Mouse (Mus musculus) heart, postnatal 25 days (tissue): ENCODE results near the gene Vmn1r139. TPM values are rescaled to one million over a fixed set of nuclear protein-coding genes. Genes with fewer than 3 reads are reported as not detected.
"Not testable (repeated sequence)": the region's sequence is repeated elsewhere in the genome, so short reads cannot be mapped to it uniquely, and the experiment has no call there.

Source experiments
- DNase-seq: peaks from one replicate; pipeline ENCODE4 v3.0.0; 2022; ENCODE audit warnings: low spot score
- intact Hi-C: fragments of 180-260 bp; cut with DNase I; formaldehyde crosslinking; loops from one replicate; pipeline ENCODE4 v1.15.1; 2025
- total RNA-seq, 2 experiments: library from RNA; stranded (reverse); gene quantifications; 2 replicates each; pipeline ENCODE4 v1.2.3; 2021

Vmn1r139 gene
- total RNA-seq, result not detected

DNA sequence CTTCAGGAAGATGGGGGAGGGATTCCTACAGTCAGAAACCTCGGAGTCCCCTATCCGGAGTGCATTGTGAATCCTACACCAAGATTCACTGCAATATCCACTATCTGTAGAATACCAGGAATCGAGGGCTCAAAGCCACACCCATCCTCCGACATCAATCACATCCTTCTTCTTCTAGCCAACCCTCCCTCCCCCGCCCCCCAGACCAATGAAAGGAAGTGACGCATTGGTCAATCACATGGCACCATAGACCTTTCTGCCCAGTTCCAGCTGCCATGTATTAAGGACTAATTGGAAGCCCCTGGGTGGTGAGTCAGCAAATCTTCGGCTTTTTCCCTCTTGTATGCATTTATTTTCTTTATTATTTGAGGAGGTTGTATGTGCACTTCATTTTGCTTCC is at the start of gene Vmn1r139:
TSS of gene Vmn1r139 (plus strand) at position 301 of the 400 bp plus-strand sequence.
- intact Hi-C loops, DNase-seq: not testable (repeated sequence)

DNA sequence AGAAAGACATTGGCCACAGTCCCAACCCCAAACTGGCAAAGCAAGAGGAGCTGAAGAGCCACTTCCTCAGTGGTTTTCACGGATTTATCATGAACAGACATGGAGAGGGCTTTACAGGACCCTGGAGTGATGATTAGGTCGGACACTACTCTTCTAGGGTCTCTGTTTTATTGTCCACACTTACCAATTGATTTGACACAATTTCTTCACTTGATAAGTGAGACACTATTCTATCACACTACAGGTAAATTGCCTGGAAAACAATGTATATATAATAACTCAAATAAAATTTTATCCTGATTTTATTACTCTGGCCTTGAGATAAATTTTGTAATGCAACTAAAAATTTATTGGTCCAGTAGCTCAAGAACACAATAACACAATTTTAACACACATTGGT is 40.1 kb upstream of the Vmn1r139 start, which contains the start of gene Vmn1r138:
TSS of gene Vmn1r138 (minus strand) at position 101 of the 400 bp plus-strand sequence.
- intact Hi-C loops, DNase-seq: not testable (repeated sequence)

DNA sequence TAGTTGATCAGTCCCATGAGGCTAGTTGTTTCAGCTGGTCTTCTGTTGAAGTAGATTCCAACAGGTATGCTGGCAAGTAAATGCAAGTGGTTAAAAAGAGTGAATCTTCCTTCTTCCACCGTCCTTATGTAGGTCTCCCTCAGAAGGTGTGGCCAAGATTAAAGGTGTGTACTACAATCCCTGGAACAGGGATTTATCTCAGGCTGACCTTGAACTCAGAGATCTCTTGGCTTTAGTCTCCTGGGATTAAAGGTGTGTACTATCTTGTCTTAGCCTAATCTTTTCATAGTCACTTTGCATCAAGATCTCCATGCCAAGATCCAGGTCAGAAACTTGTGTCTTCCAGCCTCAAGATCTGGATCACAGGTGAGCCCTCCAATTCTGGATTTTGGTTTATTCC is 12.7 kb upstream of the Vmn1r139 start, which contains the start of gene Gm6176:
TSS of gene Gm6176 (minus strand) at position 101 of the 400 bp plus-strand sequence.
- intact Hi-C loops, DNase-seq: not testable (repeated sequence)

DNA sequence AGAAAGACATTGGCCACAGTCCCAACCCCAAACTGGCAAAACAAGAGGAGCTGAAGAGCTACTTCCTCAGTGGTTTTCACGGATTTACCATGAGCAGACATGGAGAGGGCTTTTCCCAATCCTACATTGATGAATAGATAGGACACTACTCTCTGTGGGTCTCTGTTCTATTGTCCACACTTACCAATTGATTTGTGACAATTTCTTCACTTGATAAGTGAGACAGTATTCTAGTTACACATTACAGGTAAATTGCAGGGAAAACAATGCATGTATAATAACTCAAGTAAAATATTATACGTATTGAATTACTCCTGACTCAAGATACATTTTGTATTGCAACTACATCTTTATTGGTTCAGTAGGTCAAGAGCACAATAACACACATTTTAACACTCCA is 49.3 kb downstream of the Vmn1r139 start, which contains the start of gene Gm16451:
TSS of gene Gm16451 (minus strand) at position 101 of the 400 bp plus-strand sequence.
- DNase-seq, intact Hi-C loops: not testable (repeated sequence)

DNA sequence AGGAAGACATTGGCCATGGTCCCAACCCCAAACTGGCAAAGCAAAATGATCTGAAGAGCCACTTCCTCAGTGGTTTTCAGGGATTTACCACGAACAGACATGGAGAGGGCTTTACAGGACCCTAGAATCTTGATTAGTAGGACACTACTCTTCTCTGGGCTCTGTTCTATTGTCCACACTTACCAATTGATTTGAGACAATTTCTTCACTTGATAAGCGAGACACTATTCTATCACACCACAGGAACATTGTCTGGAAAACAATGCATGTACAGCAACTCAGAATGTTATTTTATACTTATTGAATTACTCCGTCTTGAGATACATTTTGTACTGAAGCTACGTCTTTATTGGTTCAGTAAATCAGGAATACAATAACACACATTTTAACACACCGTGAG is 65.8 kb downstream of the Vmn1r139 start, which contains the start of gene Gm10666:
TSS of gene Gm10666 (minus strand) at position 101 of the 400 bp plus-strand sequence.
- intact Hi-C loops, DNase-seq: not testable (repeated sequence)

Other genes with a start within 250 kb of the Vmn1r139 start
- gene Vmn1r135, start 236.7 kb upstream of the Vmn1r139 start, total RNA-seq, result not detected
- not detected for gene Gm5725, start 224.8 kb upstream of the Vmn1r139 start, total RNA-seq
- gene Gm5891, start 147.8 kb upstream of the Vmn1r139 start, total RNA-seq, result not detected
- not detected for gene Vmn1r137, start 74.5 kb upstream of the Vmn1r139 start, total RNA-seq
- gene Vmn1r138, start 40.2 kb upstream of the Vmn1r139 start, total RNA-seq, result not detected
- gene Gm6176, start 12.8 kb upstream of the Vmn1r139 start, total RNA-seq, result not detected
- gene Gm16451, start 49.2 kb downstream of the Vmn1r139 start, total RNA-seq, result not detected
- gene Gm10666, start 65.7 kb downstream of the Vmn1r139 start, total RNA-seq, result not detected
- not detected for gene Vmn1r142, start 95.0 kb downstream of the Vmn1r139 start, total RNA-seq
- not detected for gene Vmn1r143, start 120.3 kb downstream of the Vmn1r139 start, total RNA-seq
- not detected for gene Gm8653, start 132.2 kb downstream of the Vmn1r139 start, total RNA-seq
- not detected for gene Gm8453, start 160.4 kb downstream of the Vmn1r139 start, total RNA-seq